11 mouse cellular contexts compared by ENCODE assay signal in the genomic region with DNA sequence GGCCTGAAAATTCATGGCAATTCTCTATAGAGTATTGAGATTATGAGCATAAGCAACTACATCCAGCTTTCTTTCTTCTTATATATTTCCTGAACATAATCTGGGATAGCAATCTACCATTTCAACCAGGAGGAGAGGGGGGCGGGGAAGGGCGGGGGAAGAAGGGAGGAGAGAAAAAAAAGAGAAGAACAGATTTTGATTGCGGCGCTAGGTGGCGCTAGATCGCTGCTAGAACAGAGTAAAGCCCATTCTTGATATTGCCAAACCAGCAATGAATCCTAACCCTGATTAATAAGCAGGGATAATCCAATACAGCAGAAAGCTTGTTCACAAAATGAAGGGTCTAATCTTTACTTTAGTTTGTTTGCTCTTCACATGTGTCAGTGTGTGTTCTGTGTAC. TPM values are rescaled to one million over a fixed set of nuclear protein-coding genes. Genes with fewer than 3 reads are reported as not detected.
A peak's percentile ranks its signal among the peaks of the same experiment; 100 is the strongest.
DNase-seq lines count a peak whose midpoint lies in the region; ATAC-seq and TF ChIP-seq lines count a peak whose summit lies in the region.
"Had no signal": no experiment of that assay in that cellular context is flagged by ENCODE, and none has a peak within 500 bp of the region (broad histone marks: within the 10 kb centered on the region; RNA-seq: fewer than 3 reads in every experiment).

No protein-coding gene starts in this region.

- no peak for TF ChIP-seq POLR2A in limb, embryonic 14.5 days (IDR thresholded peaks at IDR 0.05; ENCODE audit: borderline replicate concordance, extremely low read depth, insufficient read depth, insufficient read length)

- no peak overlapping the region for H3K27ac ChIP-seq in kidney, postnatal 0 days
- no peak overlapping the region for H3K27ac ChIP-seq in kidney, embryonic 14.5 days (ENCODE audit: low read depth, low read length)
- no peak overlapping the region for H3K27ac ChIP-seq in hindbrain, embryonic 12.5 days
- no peak overlapping the region for H3K27ac ChIP-seq in limb, embryonic 14.5 days (replicated peaks; ENCODE audit: low read depth, low read length)
- peak overlapping the region; percentile 44; the same call in 1 of the 2 replicates for H3K27ac ChIP-seq in neural tube, embryonic 14.5 days (ENCODE audit: low read depth, low read length)
- H3K27ac ChIP-seq: embryonic facial prominence, embryonic 15.5 days; limb, embryonic 12.5 days; stomach, embryonic 15.5 days had no signal

- POLR2A ChIA-PET in Patski (lab: Charles Lee) = interaction anchor here (0.6 to 1.3 kb wide), 2 partner anchors 9 to 25 kb away, joined by 3 to 4 read pairs; no protein-coding TSS in a partner anchor

- no peak overlapping the region for H3K9ac ChIP-seq in kidney, postnatal 0 days (ENCODE audit: low read depth, low read length)
- H3K9ac ChIP-seq in kidney, embryonic 14.5 days (ENCODE audit: low read depth, low read length) = no peak overlapping the region
- no peak overlapping the region for H3K9ac ChIP-seq in hindbrain, embryonic 12.5 days
- H3K9ac ChIP-seq in limb, embryonic 14.5 days (ENCODE audit: low read depth, low read length, severe bottlenecking) = no peak overlapping the region
- H3K9ac ChIP-seq in neural tube, embryonic 14.5 days (replicated peaks; ENCODE audit: low read depth, low read length) = peak overlapping the region; percentile 72; the same call in 1 of the 2 replicates
- H3K9ac ChIP-seq: embryonic facial prominence, embryonic 15.5 days; limb, embryonic 12.5 days; stomach, embryonic 15.5 days had no signal

- H3K9me3 ChIP-seq in kidney, postnatal 0 days (replicated peaks; ENCODE audit: low read length) = no peaks in the 10 kb centered on the region
- no peaks in the 10 kb centered on the region for H3K9me3 ChIP-seq in kidney, embryonic 14.5 days (ENCODE audit: control insufficient read depth, low read length)
- H3K9me3 ChIP-seq in hindbrain, embryonic 12.5 days (replicated peaks) = no peaks in the 10 kb centered on the region
- no peaks in the 10 kb centered on the region for H3K9me3 ChIP-seq in limb, embryonic 14.5 days (ENCODE audit: control insufficient read depth, low read length)
- H3K9me3 ChIP-seq in neural tube, embryonic 14.5 days (ENCODE audit: control insufficient read depth, low read length) = no peaks in the 10 kb centered on the region
- H3K9me3 ChIP-seq: embryonic facial prominence, embryonic 15.5 days; limb, embryonic 12.5 days; stomach, embryonic 15.5 days had no signal

- H3K4me3 ChIP-seq in kidney, postnatal 0 days (replicated peaks; ENCODE audit: low read depth, low read length) = no peak overlapping the region
- H3K4me3 ChIP-seq in kidney, embryonic 14.5 days (ENCODE audit: low read length) = no peak overlapping the region
- 0 out of 2 replicates have a peak overlapping the region, but pooled peaks have one; percentile 49 for H3K4me3 ChIP-seq in hindbrain, embryonic 12.5 days
- H3K4me3 ChIP-seq in limb, embryonic 14.5 days (replicated peaks; ENCODE audit: low read length) = no peak overlapping the region
- H3K4me3 ChIP-seq in neural tube, embryonic 14.5 days (ENCODE audit: low read depth, low read length) = peak overlapping the region; percentile 65
- H3K4me3 ChIP-seq: embryonic facial prominence, embryonic 15.5 days had no signal

- CTCF ChIA-PET in Patski (lab: Charles Lee) = interaction anchor here (0.6 to 4.4 kb wide), 7 partner anchors 10 to 55 kb away, joined by 3 to 27 read pairs (median 5); no protein-coding TSS in a partner anchor

- no peaks in the 10 kb centered on the region for H3K4me1 ChIP-seq in kidney, postnatal 0 days (replicated peaks; ENCODE audit: insufficient read depth, low read length)
- H3K4me1 ChIP-seq in kidney, embryonic 14.5 days (ENCODE audit: control insufficient read depth, insufficient read depth, low read length) = 0 out of 2 replicates have a peak, but pooled peaks cover 4% of the 10 kb centered on the region
- H3K4me1 ChIP-seq in hindbrain, embryonic 12.5 days = peaks cover 12% of the 10 kb centered on the region
- no peaks in the 10 kb centered on the region for H3K4me1 ChIP-seq in limb, embryonic 14.5 days (ENCODE audit: control insufficient read depth, insufficient read depth, low read length)
- no peaks in the 10 kb centered on the region for H3K4me1 ChIP-seq in neural tube, embryonic 14.5 days (ENCODE audit: control insufficient read depth, insufficient read depth, low read length)

- 0% methylated on average over 5 of the region's 6 CpGs for WGBS in kidney, postnatal 0 days
- WGBS in kidney, embryonic 14.5 days = 0% methylated on average over 6 of the region's 6 CpGs
- 0% methylated on average over 6 of the region's 6 CpGs for WGBS in hindbrain, embryonic 12.5 days
- 0% methylated on average over 6 of the region's 6 CpGs for WGBS in limb, embryonic 14.5 days
- 2% methylated on average over 6 of the region's 6 CpGs for WGBS in neural tube, embryonic 14.5 days

- peaks cover 12% of the 10 kb centered on the region for H3K27me3 ChIP-seq in kidney, postnatal 0 days (ENCODE audit: insufficient read depth, low read length)
- H3K27me3 ChIP-seq in kidney, embryonic 14.5 days (ENCODE audit: control insufficient read depth, insufficient read depth, low read length) = peaks cover 22% of the 10 kb centered on the region
- H3K27me3 ChIP-seq in Patski = no peaks in the 10 kb centered on the region
- peaks cover 39% of the 10 kb centered on the region for H3K27me3 ChIP-seq in hindbrain, embryonic 12.5 days
- H3K27me3 ChIP-seq in limb, embryonic 14.5 days (ENCODE audit: control insufficient read depth, insufficient read depth, low read length) = peaks cover 21% of the 10 kb centered on the region
- H3K27me3 ChIP-seq in neural tube, embryonic 14.5 days (ENCODE audit: control insufficient read depth, insufficient read depth, low read length) = no peaks in the 10 kb centered on the region; the same call in 1 of the 2 replicates

- no peaks in the 10 kb centered on the region for H3K36me3 ChIP-seq in kidney, postnatal 0 days (ENCODE audit: insufficient read depth, low read length)
- no peaks in the 10 kb centered on the region for H3K36me3 ChIP-seq in kidney, embryonic 14.5 days (ENCODE audit: control insufficient read depth, insufficient read depth, low read length)
- H3K36me3 ChIP-seq in hindbrain, embryonic 12.5 days = no peaks in the 10 kb centered on the region
- H3K36me3 ChIP-seq in limb, embryonic 14.5 days (ENCODE audit: control insufficient read depth, insufficient read depth, low read length) = no peaks in the 10 kb centered on the region
- H3K36me3 ChIP-seq in neural tube, embryonic 14.5 days (ENCODE audit: control insufficient read depth, insufficient read depth, low read length) = no peaks in the 10 kb centered on the region
- H3K36me3 ChIP-seq: embryonic facial prominence, embryonic 15.5 days; limb, embryonic 12.5 days; stomach, embryonic 15.5 days had no signal

- ATAC-seq in kidney, postnatal 0 days (replicated peaks; ENCODE audit: low FRiP score, low read depth) = no peak
- no peak for ATAC-seq in kidney, embryonic 14.5 days (ENCODE audit: low FRiP score, low TSS enrichment)
- no peak for ATAC-seq in Patski
- peak; percentile 55; the same call in 1 of the 2 replicates for ATAC-seq in common myeloid progenitor, adult 5-6 weeks (replicated peaks; ENCODE audit: low read depth, poor library complexity, severe bottlenecking)
- ATAC-seq in hindbrain, embryonic 12.5 days (ENCODE audit: low FRiP score) = no peak
- no peak for ATAC-seq in limb, embryonic 14.5 days (ENCODE audit: low FRiP score, low read depth)
- ATAC-seq in neural tube, embryonic 14.5 days (ENCODE audit: low read depth) = no peak
- ATAC-seq in erythroblast, adult 5-6 weeks (replicated peaks; ENCODE audit: low FRiP score, poor library complexity, severe bottlenecking) = no peak

- in situ Hi-C loops in Patski (cut with MboI; ENCODE audit: low pct_unique_long_range_greater_than_20kb) = no loop called here

- no peak overlapping the region for H3K4me2 ChIP-seq in kidney, postnatal 0 days (ENCODE audit: low read length)
- H3K4me2 ChIP-seq in kidney, embryonic 14.5 days (replicated peaks; ENCODE audit: low read depth, low read length) = no peak overlapping the region
- peak overlapping the region; percentile 61 for H3K4me2 ChIP-seq in hindbrain, embryonic 12.5 days (replicated peaks)
- H3K4me2 ChIP-seq in limb, embryonic 14.5 days (replicated peaks; ENCODE audit: low read depth, low read length, severe bottlenecking) = no peak overlapping the region
- H3K4me2 ChIP-seq in neural tube, embryonic 14.5 days (ENCODE audit: low read depth, low read length) = peak overlapping the region; percentile 68

- TF ChIP-seq CTCF in kidney, postnatal 0 days (IDR thresholded peaks at IDR 0.05; ENCODE audit: low read depth) = peak; percentile 81
- peak; percentile 89 for TF ChIP-seq CTCF in Patski (IDR thresholded peaks at IDR 0.05)

- DNase-seq in kidney, postnatal 0 days (ENCODE audit: low spot score) = peak; percentile 80
- DNase-seq in Patski (ENCODE audit: low read depth, low spot score) = no peak
- DNase-seq in limb, embryonic 14.5 days (ENCODE audit: low spot score) = peak; percentile 80

RNA-seq across cellular contexts. Expression of a gene that starts 0.8 kb away (rescaled TPM):
- 0.13 and 0.18 TPM in 2 replicates for polyA plus RNA-seq in kidney, postnatal 0 days (2015; fragmentation: Nextera tagmentation; extraction: Ambion mirVana)
- 0.15 and 0.19 TPM in 2 replicates for polyA plus RNA-seq in kidney, embryonic 14.5 days (2014; fragmentation: Nextera tagmentation; extraction: Ambion mirVana)
- 0.27 TPM for polyA plus RNA-seq in Patski (2021)
- total RNA-seq in common myeloid progenitor, adult 5-6 weeks (2017) = 0.15 TPM in 1 of 2 replicates, not detected in the other
- 1.1 and 1.4 TPM in 2 replicates for polyA plus RNA-seq in hindbrain, embryonic 12.5 days (2016; fragmentation: Nextera tagmentation; extraction: Ambion mirVana)
- polyA plus RNA-seq in limb, embryonic 14.5 days (2012; rRNA removed) = 0.33 and 0.42 TPM in 2 replicates
- polyA plus RNA-seq in limb, embryonic 14.5 days (2014; fragmentation: Nextera tagmentation; extraction: Ambion mirVana) = 0.15 and 0.39 TPM in 2 replicates
- polyA plus RNA-seq in neural tube, embryonic 14.5 days (2014; fragmentation: Nextera tagmentation; extraction: Ambion mirVana) = 4.1 and 7.5 TPM in 2 replicates
- not detected in 2 replicates for total RNA-seq in erythroblast, adult 5-6 weeks (2015; ENCODE audit: low replicate concordance)
- total RNA-seq in erythroblast, adult 5-6 weeks (2017; ENCODE audit: low replicate concordance) = not detected in 2 replicates

RNA-seq across cellular contexts. Expression of a gene that starts 11.4 kb away (rescaled TPM):
- 3.9 and 4.4 TPM in 2 replicates for polyA plus RNA-seq in kidney, postnatal 0 days (2015; fragmentation: Nextera tagmentation; extraction: Ambion mirVana)
- polyA plus RNA-seq in kidney, embryonic 14.5 days (2014; fragmentation: Nextera tagmentation; extraction: Ambion mirVana) = 4.3 and 5.8 TPM in 2 replicates
- 11.9 TPM for polyA plus RNA-seq in Patski (2021)
- total RNA-seq in common myeloid progenitor, adult 5-6 weeks (2017) = not detected in 2 replicates
- polyA plus RNA-seq in hindbrain, embryonic 12.5 days (2016; fragmentation: Nextera tagmentation; extraction: Ambion mirVana) = 0.08 and 0.31 TPM in 2 replicates
- polyA plus RNA-seq in limb, embryonic 14.5 days (2012; rRNA removed) = 0.47 TPM in 2 replicates
- 0.04 and 0.18 TPM in 2 replicates for polyA plus RNA-seq in limb, embryonic 14.5 days (2014; fragmentation: Nextera tagmentation; extraction: Ambion mirVana)
- polyA plus RNA-seq in neural tube, embryonic 14.5 days (2014; fragmentation: Nextera tagmentation; extraction: Ambion mirVana) = 0.45 and 0.51 TPM in 2 replicates
- total RNA-seq in erythroblast, adult 5-6 weeks (2015; ENCODE audit: low replicate concordance) = not detected in 2 replicates
- not detected in 2 replicates for total RNA-seq in erythroblast, adult 5-6 weeks (2017; ENCODE audit: low replicate concordance)

Comparison
In these comparisons a context has a peak if more than half of its experiments do, and no peak if none do; other contexts are left out.
1. H3K4me2 ChIP-seq: peak in hindbrain, embryonic 12.5 days (single experiment) and neural tube, embryonic 14.5 days (single experiment); none in kidney, postnatal 0 days (single experiment), kidney, embryonic 14.5 days (single experiment) and limb, embryonic 14.5 days (single experiment).
2. H3K4me3 ChIP-seq: peak in hindbrain, embryonic 12.5 days (single experiment) and neural tube, embryonic 14.5 days (single experiment); none in kidney, postnatal 0 days (single experiment), kidney, embryonic 14.5 days (single experiment) and limb, embryonic 14.5 days (single experiment).